ENCODE assay signal across 17 mouse cellular contexts in genomic region chr9:107360989-107361388, GRCm38 (mm10). TPM values are rescaled to one million over a fixed set of nuclear protein-coding genes. Genes with fewer than 3 reads are reported as not detected.
DNase-seq lines count a peak whose midpoint lies in the region; ATAC-seq and TF ChIP-seq lines count a peak whose summit lies in the region.
"Had no signal": no experiment of that assay in that cellular context is flagged by ENCODE, and none has a peak within 500 bp of the region (broad histone marks: within the 10 kb centered on the region; RNA-seq: fewer than 3 reads in every experiment).

No protein-coding gene starts in this region.

- no peak for TF ChIP-seq POLR2A in brain, embryonic 14.5 days (IDR thresholded peaks at IDR 0.05; ENCODE audit: borderline replicate concordance, extremely low read depth, insufficient read depth, insufficient read length, poor library complexity, severe bottlenecking)

- peaks cover 12 to 18% of the 10 kb centered on the region in 2 experiments for H3K4me1 ChIP-seq in heart, embryonic 14.5 days (ENCODE audit: control insufficient read depth in 2 of 2, insufficient read depth in 2 of 2, low read length in 2 of 2)
- 0 out of 2 replicates have a peak, but pooled peaks cover 4% of the 10 kb centered on the region for H3K4me1 ChIP-seq in kidney, postnatal 0 days (replicated peaks; ENCODE audit: insufficient read depth, low read length)
- H3K4me1 ChIP-seq: intestine, embryonic 15.5 days had no signal

- ATAC-seq in heart, embryonic 14.5 days (ENCODE audit: insufficient number of reproducible peaks, insufficient read depth, low FRiP score, low read depth): peak; percentile 45; the same call in 1 of the 2 replicates
- ATAC-seq in kidney, postnatal 0 days (replicated peaks; ENCODE audit: low FRiP score, low read depth): peak; percentile 45; the same call in 1 of the 2 replicates
- ATAC-seq: forebrain, embryonic 16.5 days; intestine, embryonic 15.5 days; Patski had no signal

- no peak overlapping the region for H3K4me2 ChIP-seq in heart, embryonic 14.5 days (ENCODE audit: low read length)
- no peak overlapping the region for H3K4me2 ChIP-seq in kidney, postnatal 0 days (ENCODE audit: low read length)
- H3K4me2 ChIP-seq: embryonic facial prominence, embryonic 15.5 days; intestine, embryonic 15.5 days; liver, embryonic 11.5 days had no signal

- no peak for TF ChIP-seq CTCF in kidney, postnatal 0 days (IDR thresholded peaks at IDR 0.05; ENCODE audit: low read depth)
- no peak for TF ChIP-seq CTCF in brain, embryonic 14.5 days (IDR thresholded peaks at IDR 0.05; ENCODE audit: borderline replicate concordance, extremely low read depth, insufficient read depth, insufficient read length)

- H3K27ac ChIP-seq in heart, embryonic 14.5 days (replicated peaks in 1 of 2; ENCODE audit: control insufficient read depth in 1 of 2, insufficient read depth in 1 of 2, low read depth in 2 of 2, low read length in 2 of 2): peak overlapping the region; percentile 15 to 47; a peak in 1 of 4 replicates
- no peak overlapping the region for H3K27ac ChIP-seq in kidney, postnatal 0 days
- H3K27ac ChIP-seq: embryonic facial prominence, embryonic 15.5 days; intestine, embryonic 15.5 days had no signal

- H3K36me3 ChIP-seq in heart, embryonic 14.5 days (ENCODE audit: control insufficient read depth, insufficient read depth, low read length): no peaks in the 10 kb centered on the region
- H3K36me3 ChIP-seq in kidney, postnatal 0 days (ENCODE audit: insufficient read depth, low read length): no peaks in the 10 kb centered on the region
- H3K36me3 ChIP-seq: embryonic facial prominence, embryonic 15.5 days; intestine, embryonic 15.5 days had no signal

- no peaks in the 10 kb centered on the region for H3K27me3 ChIP-seq in heart, embryonic 14.5 days (ENCODE audit: control insufficient read depth, insufficient read depth, low read length)
- H3K27me3 ChIP-seq in kidney, postnatal 0 days (ENCODE audit: insufficient read depth, low read length): peaks cover 5% of the 10 kb centered on the region

- 3% methylated on average over 3 of the region's 3 CpGs for WGBS in heart, embryonic 14.5 days
- 13% methylated on average over 3 of the region's 3 CpGs for WGBS in kidney, postnatal 0 days

- H3K9ac ChIP-seq in heart, embryonic 14.5 days (ENCODE audit: low read length): no peak overlapping the region; the same call in 1 of the 2 replicates
- no peak overlapping the region for H3K9ac ChIP-seq in kidney, postnatal 0 days (ENCODE audit: low read depth, low read length)
- H3K9ac ChIP-seq: embryonic facial prominence, embryonic 15.5 days; intestine, embryonic 15.5 days had no signal

- DNase-seq in embryo, embryonic 10.5 days (ENCODE audit: low spot score): peak; percentile 49
- DNase-seq in embryo, embryonic 11 days: no peak
- no peak for DNase-seq in heart, adult 18-20 months
- peak; percentile 58 for DNase-seq in kidney, postnatal 0 days (ENCODE audit: low spot score)
- no peak for DNase-seq in kidney, adult 11 months
- peak; percentile 55 for DNase-seq in brain, embryonic 14.5 days (ENCODE audit: low read depth)
- no peak for DNase-seq in frontal cortex, postnatal 36 days (ENCODE audit: low spot score in 2 of 2)
- DNase-seq: cerebellum, postnatal 25 days; right cerebral cortex, postnatal 14 days; thymus, postnatal 25 days had no signal

- H3K9me3 ChIP-seq in heart, embryonic 14.5 days (ENCODE audit: control insufficient read depth, low read length): no peaks in the 10 kb centered on the region
- H3K9me3 ChIP-seq in kidney, postnatal 0 days (replicated peaks; ENCODE audit: low read length): no peaks in the 10 kb centered on the region
- H3K9me3 ChIP-seq: embryonic facial prominence, embryonic 15.5 days; intestine, embryonic 15.5 days had no signal

- no peak overlapping the region for H3K4me3 ChIP-seq in heart, embryonic 14.5 days (ENCODE audit: control insufficient read depth in 1 of 2, insufficient read depth in 1 of 2, low read depth in 1 of 2, low read length in 2 of 2)
- H3K4me3 ChIP-seq in kidney, postnatal 0 days (replicated peaks; ENCODE audit: low read depth, low read length): no peak overlapping the region
- H3K4me3 ChIP-seq: embryonic facial prominence, embryonic 15.5 days; intestine, embryonic 15.5 days had no signal

RNA-seq across cellular contexts. Expression of gene 6430571L13Rik, which starts 20.6 kb away (rescaled TPM):
- 0.51 and 1.1 TPM in 2 replicates for polyA plus RNA-seq in heart, embryonic 14.5 days (2014; fragmentation: Nextera tagmentation; extraction: Ambion mirVana)
- 1 to 10 TPM; 3.5 to 5.3 TPM for total RNA-seq in heart, adult 18-20 months (2021)
- polyA plus RNA-seq in kidney, postnatal 0 days (2015; fragmentation: Nextera tagmentation; extraction: Ambion mirVana): 2.0 and 2.2 TPM in 2 replicates
- polyA plus RNA-seq in brain, embryonic 14.5 days (2012; rRNA removed): 6.2 and 8.6 TPM in 2 replicates
- total RNA-seq: megakaryocyte, adult 5-6 weeks had no signal

RNA-seq across cellular contexts. Expression of gene Hemk1, which starts 22.8 kb away (rescaled TPM):
- polyA plus RNA-seq in heart, embryonic 14.5 days (2014; fragmentation: Nextera tagmentation; extraction: Ambion mirVana): 13.6 and 14.2 TPM in 2 replicates
- total RNA-seq in heart, adult 18-20 months (2021): 10 to 100 TPM; 20.4 to 22.7 TPM
- polyA plus RNA-seq in kidney, postnatal 0 days (2015; fragmentation: Nextera tagmentation; extraction: Ambion mirVana): 10.1 and 11.5 TPM in 2 replicates
- 29.5 and 35.9 TPM in 2 replicates for polyA plus RNA-seq in brain, embryonic 14.5 days (2012; rRNA removed)

RNA-seq across cellular contexts. Expression of gene Cacna2d2, which starts 38.4 kb away (rescaled TPM):
- 3.0 and 5.6 TPM in 2 replicates for polyA plus RNA-seq in heart, embryonic 14.5 days (2014; fragmentation: Nextera tagmentation; extraction: Ambion mirVana)
- total RNA-seq in heart, adult 18-20 months (2021): 10 to 100 TPM; 14.8 TPM
- 0.64 TPM in 2 replicates for polyA plus RNA-seq in kidney, postnatal 0 days (2015; fragmentation: Nextera tagmentation; extraction: Ambion mirVana)
- 105 and 143 TPM in 2 replicates for polyA plus RNA-seq in brain, embryonic 14.5 days (2012; rRNA removed)

Comparison
In these comparisons a context has a peak if more than half of its experiments do, and no peak if none do; other contexts are left out.
1. DNase-seq: peak in embryo, embryonic 10.5 days (single experiment), kidney, postnatal 0 days (single experiment) and brain, embryonic 14.5 days (single experiment); none in embryo, embryonic 11 days (single experiment), heart, adult 18-20 months (0 of 2), kidney, adult 11 months (single experiment) and frontal cortex, postnatal 36 days (0 of 2).
2. RNA of gene Cacna2d2, which starts 38.4 kb away (polyA plus RNA-seq): 105 to 143 TPM in brain, embryonic 14.5 days; 3.0 to 5.6 TPM in heart, embryonic 14.5 days and 0.64 TPM in kidney, postnatal 0 days; every median in the first group is over 10 times any median in the second.